Mouse (Mus musculus) stomach, postnatal 0 days (tissue): ENCODE measurements around the gene Sh3pxd2a.

Experiments used
- CTCF ChIP-seq: IDR thresholded peaks from 2 replicates; pipeline ENCODE4 v1.5.1; 2016; ENCODE audit warnings: antibody characterized with exemption, low read depth, mild to moderate bottlenecking, moderate library complexity
- EP300 ChIP-seq: optimal IDR thresholded peaks from 2 replicates; pipeline ENCODE3; 2016; ENCODE audit warnings: antibody characterized with exemption

DNA sequence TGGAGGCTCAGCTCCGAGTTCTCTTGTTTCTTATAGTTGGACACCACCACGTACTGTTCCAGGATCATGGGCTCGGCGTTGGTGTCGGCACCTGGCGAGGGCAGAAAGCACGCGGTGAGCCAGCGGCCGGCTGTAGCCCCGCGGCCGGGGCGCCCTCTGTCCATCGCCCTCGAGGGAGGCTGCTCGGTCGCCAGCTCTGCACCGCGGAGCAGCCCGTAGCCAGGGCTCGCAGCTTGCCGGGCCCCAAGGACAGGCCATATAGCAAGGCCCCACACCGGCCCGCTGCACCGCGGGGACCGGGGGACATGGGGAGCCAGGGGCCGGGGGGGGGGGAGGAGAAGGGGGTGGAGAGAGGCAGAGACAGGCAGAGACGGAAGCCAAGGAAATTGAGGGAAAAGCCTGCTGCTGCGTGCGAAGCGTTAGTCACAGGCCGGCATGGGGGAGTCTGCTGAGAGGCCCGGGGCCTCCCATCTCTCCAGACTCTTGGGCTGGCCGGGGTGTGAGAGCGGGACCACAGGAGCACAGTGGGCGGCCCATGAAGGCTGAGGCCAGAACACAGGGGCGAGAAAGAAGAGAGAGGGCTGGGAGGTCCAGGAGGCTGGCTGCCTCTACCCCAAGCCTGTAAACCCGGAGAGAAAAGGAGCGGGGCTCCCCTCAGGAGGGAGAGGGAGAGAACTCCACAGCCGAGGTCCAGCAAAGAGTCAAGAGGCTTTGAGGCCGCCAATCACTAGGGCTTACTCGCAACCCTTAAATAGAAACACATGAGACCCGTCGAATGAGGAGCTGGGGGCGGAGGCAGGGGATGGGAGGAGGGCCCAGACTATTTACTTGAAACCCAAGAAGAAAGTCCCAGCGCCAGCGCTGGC, 149.9 kb downstream of the Sh3pxd2a start:
- TF ChIP-seq CTCF = no peak
- TF ChIP-seq EP300 = no peak
